Mouse (Mus musculus) neutrophil, adult 5-6 weeks (primary cell): ENCODE results near the gene Irf7. TPM values are rescaled to one million over a fixed set of nuclear protein-coding genes. Genes with fewer than 3 reads are reported as not detected.

ENCODE experiments used
- ATAC-seq: fragments of 151-379, 151-347 bp; 2 replicates; pipeline ENCODE4 v1.8.0; 2017; ENCODE audit warnings: mild to moderate bottlenecking, moderate TSS enrichment; ENCODE audit not compliant: insufficient number of reproducible peaks, poor library complexity, low FRiP score, severe bottlenecking; ENCODE audit errors: extremely low read depth
- total RNA-seq: library from RNA; stranded (forward); fragments of 200-1000 nt; gene quantifications from 2 replicates; pipeline ENCODE4 v1.2.3, GENCODE M21; 2017

The Irf7 gene
- total RNA-seq, 1 experiment from 2014 or later, result 122 TPM

- no peak for ATAC-seq
Measured at GRCm38 (mm10) chr7:141227796-141228195, 38.5 kb downstream of the Irf7 start.

GRCm38 (mm10) chr7:141226535-141226934, 39.7 kb downstream of the Irf7 start:
- no peak for ATAC-seq

GRCm38 (mm10) chr7:141222696-141223215, 43.5 kb downstream of the Irf7 start:
- no peak for ATAC-seq

GRCm38 (mm10) chr7:141222126-141222467, 44.2 kb downstream of the Irf7 start:
- no peak for ATAC-seq

GRCm38 (mm10) chr7:141221249-141222125, 44.8 kb downstream of the Irf7 start:
- peak; percentile 83 for ATAC-seq

GRCm38 (mm10) chr7:141220377-141220776, 45.9 kb downstream of the Irf7 start:
- no peak for ATAC-seq

- ATAC-seq, result no peak
Measured at GRCm38 (mm10) chr7:141219558-141220099, 46.7 kb downstream of the Irf7 start.

GRCm38 (mm10) chr7:141218557-141219133, 47.6 kb downstream of the Irf7 start:
- no peak for ATAC-seq

- ATAC-seq, result no peak
Measured at GRCm38 (mm10) chr7:141218141-141218540, 48.1 kb downstream of the Irf7 start.

GRCm38 (mm10) chr7:141217343-141218013, 48.8 kb downstream of the Irf7 start:
- ATAC-seq, result no peak

- no peak for ATAC-seq
Measured at GRCm38 (mm10) chr7:141216894-141217293, 49.4 kb downstream of the Irf7 start.

GRCm38 (mm10) chr7:141215880-141216733, 50.2 kb downstream of the Irf7 start:
- no peak for ATAC-seq

GRCm38 (mm10) chr7:141215101-141215879, 51.0 kb downstream of the Irf7 start, which contains the start of gene Rassf7:
Rassf7 (plus strand) TSS chr7:141215860.
- peak; percentile 92 for ATAC-seq

GRCm38 (mm10) chr7:141214310-141214709, 52.0 kb downstream of the Irf7 start:
- no peak for ATAC-seq

- ATAC-seq, result no peak
Measured at GRCm38 (mm10) chr7:141213605-141214235, 52.6 kb downstream of the Irf7 start, which contains the start of gene Lmntd2. Lmntd2 (minus strand) TSS chr7:141214080.

GRCm38 (mm10) chr7:141213133-141213532, 53.1 kb downstream of the Irf7 start:
- ATAC-seq, result no peak
